Mouse (Mus musculus) midbrain, embryonic 14.5 days (tissue): ENCODE data around the gene Lta. TPM values are rescaled to one million over a fixed set of nuclear protein-coding genes. Genes with fewer than 3 reads are reported as not detected.
A peak's percentile ranks its signal among the peaks of the same experiment; 100 is the strongest.

Experiments
- ATAC-seq: fragments of 200-750 bp; cut with Nextera tagmentation; 2 replicates; pipeline ENCODE4 v1.8.0; 2017; ENCODE audit warnings: moderate number of reproducible peaks, moderate library complexity; ENCODE audit not compliant: low FRiP score, low TSS enrichment
- DNase-seq: peaks from one replicate; pipeline ENCODE4 v3.0.0-alpha.2; 2015
- H3K27ac ChIP-seq: fragments of 300-500 bp; sonication (generic); replicated peaks from 2 replicates; pipeline ENCODE4 v1.5.1; 2014; ENCODE audit warnings: mild to moderate bottlenecking, low read depth, low read length, moderate library complexity
- H3K27me3 ChIP-seq: fragments of 300-500 bp; sonication (generic); 2 replicates; pipeline ENCODE4 v1.6.1; 2014; ENCODE audit warnings: low read length, control low read depth, mixed read lengths; ENCODE audit not compliant: control insufficient read depth, insufficient read depth
- H3K36me3 ChIP-seq: fragments of 300-500 bp; sonication (generic); 2 replicates; pipeline ENCODE4 v1.6.1; 2014; ENCODE audit warnings: low read length, control low read depth; ENCODE audit not compliant: control insufficient read depth, insufficient read depth
- H3K4me1 ChIP-seq: fragments of 300-500 bp; sonication (generic); 2 replicates; pipeline ENCODE4 v1.6.1; 2014; ENCODE audit warnings: mild to moderate bottlenecking, antibody characterized with exemption, low read length, control low read depth; ENCODE audit not compliant: control insufficient read depth, insufficient read depth
- H3K4me2 ChIP-seq: fragments of 300-500 bp; sonication (generic); 2 replicates; pipeline ENCODE4 v1.6.1; 2014; ENCODE audit warnings: mild to moderate bottlenecking, low read length, moderate library complexity
- H3K4me3 ChIP-seq: fragments of 300-500 bp; sonication (generic); replicated peaks from 2 replicates; pipeline ENCODE4 v1.5.1; 2014; ENCODE audit warnings: low read depth, low read length
- H3K9ac ChIP-seq: fragments of 300-500 bp; sonication (generic); replicated peaks from 2 replicates; pipeline ENCODE4 v1.6.1; 2014; ENCODE audit warnings: mild to moderate bottlenecking, low read length, moderate library complexity
- H3K9me3 ChIP-seq: fragments of 300-500 bp; sonication (generic); 2 replicates; pipeline ENCODE4 v1.6.1; 2016; ENCODE audit warnings: low read length, control low read depth, mixed read lengths; ENCODE audit not compliant: control insufficient read depth
- WGBS: fragments of 180-500 bp; shearing (Covaris S2); extraction: QIAGEN DNeasy Blood & Tissue Kit; methylation state at CpG from one replicate; pipeline ENCODE4 v1.1.7; 2014; 5-methylcytosine and 5-hydroxymethylcytosine counted together
- polyA plus RNA-seq: library from polyadenylated mRNA; unstranded; fragments of >200 nt; fragmentation: Nextera tagmentation; extraction: Ambion mirVana; gene quantifications from 2 replicates; pipeline ENCODE4 v1.2.1, GENCODE M21; 2014

The Lta gene
- polyA plus RNA-seq, 1 experiment from 2014 or later, result 0.20 TPM

- peaks cover 40% of the 10 kb centered on the region for H3K4me1 ChIP-seq
- H3K27ac ChIP-seq, result peak within 1 kb of the TSS; percentile 97
- H3K4me3 ChIP-seq, result peak within 1 kb of the TSS; percentile 71
- peaks cover 36% of the 10 kb centered on the region for H3K36me3 ChIP-seq
- under 1% methylated on average over 69 of the region's 69 CpGs for WGBS
- H3K9me3 ChIP-seq, result no peaks in the 10 kb centered on the region
- peak; percentile 98 for DNase-seq
- no peaks in the 10 kb centered on the region for H3K27me3 ChIP-seq
- ATAC-seq, result peak; percentile 91
- H3K9ac ChIP-seq, result peak within 1 kb of the TSS; percentile 98
- H3K4me2 ChIP-seq, result peak within 1 kb of the TSS; percentile 95
These were observed 36.3 kb upstream of the Lta start, which contains the start of gene Ddx39b for GRCm38 (mm10) chr17:35241305-35242014. Gene Ddx39b, plus strand, starts transcription at chr17:35241746.

- H3K36me3 ChIP-seq, result peaks cover 28% of the 10 kb centered on the region
- H3K4me3 ChIP-seq, result peak overlapping the region; percentile 71
- DNase-seq (no peak), ATAC-seq (no peak)
- WGBS, result 28% methylated on average over 12 of the region's 12 CpGs
- H3K4me2 ChIP-seq, result peak overlapping the region; percentile 95
- no peaks in the 10 kb centered on the region for H3K9me3 ChIP-seq
- peak overlapping the region; percentile 7 for H3K9ac ChIP-seq
- H3K27me3 ChIP-seq, result no peaks in the 10 kb centered on the region
- H3K27ac ChIP-seq, result peak overlapping the region; percentile 97
- peaks cover 37% of the 10 kb centered on the region for H3K4me1 ChIP-seq
These were observed 35.5 kb upstream of the Lta start for GRCm38 (mm10) chr17:35240384-35241304.

DNA sequence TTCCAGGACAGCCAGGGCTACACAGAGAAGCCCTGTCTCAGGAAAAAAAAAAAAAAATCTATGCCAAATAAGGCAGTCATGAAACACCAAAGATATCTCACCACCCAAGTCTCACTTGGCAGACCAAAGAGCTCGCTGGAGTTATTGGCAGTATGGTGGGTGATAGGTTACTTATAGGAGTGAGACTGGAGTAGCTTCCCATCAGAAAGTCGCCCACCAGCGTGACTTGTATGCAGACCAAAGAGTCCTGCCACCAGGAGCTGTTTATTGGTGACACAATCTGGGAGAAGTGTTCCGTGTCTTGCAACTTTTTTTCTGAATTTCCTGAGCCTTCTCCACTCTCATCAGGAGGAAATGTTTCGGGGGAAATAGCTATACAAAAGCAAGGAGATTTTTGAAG lies 34.5 kb upstream of the Lta start:
- Histone ChIP-seq H3K4me3 (no peak overlapping the region), H3K9ac (no peak overlapping the region), H3K4me1 (peaks cover 31% of the 10 kb centered on the region), H3K9me3 (no peaks in the 10 kb centered on the region), H3K27me3 (no peaks in the 10 kb centered on the region), H3K36me3 (peaks cover 19% of the 10 kb centered on the region), H3K4me2 (no peak overlapping the region), H3K27ac (no peak overlapping the region)
- 81% methylated on average over 5 of the region's 5 CpGs for WGBS
- ATAC-seq (no peak), DNase-seq (no peak)

- WGBS, result 86% methylated on average over 12 of the region's 12 CpGs
- Histone ChIP-seq H3K36me3 (peaks cover 6% of the 10 kb centered on the region; the same call in 1 of the 2 replicates), H3K4me2 (peak overlapping the region; percentile 91), H3K4me3 (0 out of 2 replicates have a peak overlapping the region, but pooled peaks have one; percentile 4), H3K27ac (peak overlapping the region; percentile 88; the same call in 1 of the 2 replicates), H3K27me3 (no peaks in the 10 kb centered on the region), H3K9ac (0 out of 2 replicates have a peak overlapping the region, but pooled peaks have one; percentile 12), H3K9me3 (no peaks in the 10 kb centered on the region), H3K4me1 (peaks cover 22% of the 10 kb centered on the region)
- DNase-seq (no peak), ATAC-seq (no peak)
These were observed 32.4 kb upstream of the Lta start for GRCm38 (mm10) chr17:35237504-35237903.

GRCm38 (mm10) chr17:35236996-35237395 lies 31.8 kb upstream of the Lta start:
- Histone ChIP-seq H3K4me3 (peak overlapping the region; percentile 52), H3K9me3 (no peaks in the 10 kb centered on the region), H3K9ac (peak overlapping the region; percentile 74), H3K36me3 (peaks cover 6% of the 10 kb centered on the region; the same call in 1 of the 2 replicates), H3K27ac (peak overlapping the region; percentile 88), H3K4me1 (peaks cover 22% of the 10 kb centered on the region), H3K4me2 (peak overlapping the region; percentile 91), H3K27me3 (no peaks in the 10 kb centered on the region)
- 75% methylated on average over 9 of the region's 9 CpGs for WGBS
- DNase-seq (no peak), ATAC-seq (no peak)

- peak; percentile 76 for ATAC-seq
- peaks cover 22% of the 10 kb centered on the region for H3K4me1 ChIP-seq
These were observed 31.2 kb upstream of the Lta start for GRCm38 (mm10) chr17:35236390-35236746.

GRCm38 (mm10) chr17:35235614-35236389 lies 30.7 kb upstream of the Lta start, which contains the start of gene Nfkbil1:
Gene Nfkbil1, minus strand, starts transcription at chr17:35235792.
- under 1% methylated on average over 35 of the region's 35 CpGs for WGBS
- Histone ChIP-seq H3K4me1 (peaks cover 20% of the 10 kb centered on the region), H3K9ac (peak within 1 kb of the TSS; percentile 74), H3K27ac (peak within 1 kb of the TSS; percentile 88), H3K9me3 (no peaks in the 10 kb centered on the region), H3K4me3 (peak within 1 kb of the TSS; percentile 52), H3K27me3 (no peaks in the 10 kb centered on the region), H3K36me3 (peaks cover 13% of the 10 kb centered on the region), H3K4me2 (peak within 1 kb of the TSS; percentile 91)
- peak; percentile 77 for ATAC-seq
- DNase-seq, result peak; percentile 96

More at GRCm38 (mm10) chr17:35236390-35236746, 31.2 kb upstream of the Lta start:
- Histone ChIP-seq H3K27me3 (no peaks in the 10 kb centered on the region), H3K9me3 (no peaks in the 10 kb centered on the region), H3K27ac (peak overlapping the region; percentile 88), H3K9ac (peak overlapping the region; percentile 74), H3K4me2 (peak overlapping the region; percentile 91), H3K36me3 (peaks cover 7% of the 10 kb centered on the region; the same call in 1 of the 2 replicates), H3K4me3 (peak overlapping the region; percentile 52)
- under 1% methylated on average over 18 of the region's 18 CpGs for WGBS
- DNase-seq, result peak; percentile 96

DNA sequence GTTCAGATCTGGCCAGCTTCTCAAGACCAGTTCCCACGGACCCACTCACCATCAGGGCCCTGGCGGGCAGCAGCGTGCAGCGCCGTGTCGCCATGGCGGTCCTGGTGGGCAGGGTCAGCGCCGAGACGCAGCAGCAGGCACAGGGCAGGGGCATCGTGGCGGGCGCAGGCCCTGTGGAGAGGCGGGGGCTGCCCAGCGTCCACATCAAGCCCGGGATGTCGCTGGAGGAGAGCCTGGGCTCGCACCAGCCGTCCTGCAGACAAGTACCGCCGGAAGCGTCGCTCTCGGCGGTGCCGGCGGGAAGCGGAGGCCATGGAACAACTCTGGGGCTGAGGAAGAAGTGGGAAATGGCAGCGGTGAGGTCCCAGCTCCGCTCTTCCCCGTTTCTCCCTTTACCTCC lies 29.8 kb upstream of the Lta start:
- Histone ChIP-seq H3K9me3 (no peaks in the 10 kb centered on the region), H3K9ac (peak overlapping the region; percentile 74), H3K27me3 (no peaks in the 10 kb centered on the region), H3K4me1 (peaks cover 14% of the 10 kb centered on the region; the same call in 1 of the 2 replicates), H3K27ac (peak overlapping the region; percentile 88), H3K4me2 (peak overlapping the region; percentile 91), H3K4me3 (peak overlapping the region; percentile 52), H3K36me3 (peaks cover 18% of the 10 kb centered on the region)
- no peak for ATAC-seq
- peak; percentile 43 for DNase-seq
- WGBS, result 6% methylated on average over 31 of the region's 31 CpGs
